Mouse (Mus musculus) intestine, embryonic 16.5 days (tissue): Measurements from ENCODE around the gene Senp6. TPM values are rescaled to one million over a fixed set of nuclear protein-coding genes. Genes with fewer than 3 reads are reported as not detected.
"Not testable (repeated sequence)": the region's sequence is repeated elsewhere in the genome, so short reads cannot be mapped to it uniquely, and the experiment has no call there.

Experiments
- ATAC-seq: fragments of 200-750 bp; cut with Nextera tagmentation; 2 replicates; pipeline ENCODE4 v1.8.0; 2017; ENCODE audit warnings: moderate TSS enrichment, moderate library complexity
- H3K27ac ChIP-seq: fragments of 300-500 bp; sonication (generic); 2 replicates; pipeline ENCODE4 v1.5.1; 2014; ENCODE audit warnings: mild to moderate bottlenecking, low read length
- H3K27me3 ChIP-seq: fragments of 300-500 bp; sonication (generic); replicated peaks from 2 replicates; pipeline ENCODE4 v1.6.1; 2014; ENCODE audit warnings: low read length, control low read depth, mixed read lengths; ENCODE audit not compliant: control insufficient read depth, insufficient read depth
- H3K36me3 ChIP-seq: fragments of 300-500 bp; sonication (generic); 2 replicates; pipeline ENCODE4 v1.6.1; 2014; ENCODE audit warnings: low read length, control low read depth; ENCODE audit not compliant: control insufficient read depth, insufficient read depth
- H3K4me1 ChIP-seq: fragments of 300-500 bp; sonication (generic); 2 replicates; pipeline ENCODE4 v1.6.1; 2014; ENCODE audit warnings: low read length, control low read depth, mixed read lengths; ENCODE audit not compliant: control insufficient read depth, insufficient read depth
- H3K4me2 ChIP-seq: fragments of 300-500 bp; sonication (generic); 2 replicates; pipeline ENCODE4 v1.6.1; 2014; ENCODE audit warnings: low read depth, low read length, control low read depth
- H3K4me3 ChIP-seq: fragments of 300-500 bp; sonication (generic); 2 replicates; pipeline ENCODE4 v1.5.1; 2014; ENCODE audit warnings: mild to moderate bottlenecking, low read length
- H3K9ac ChIP-seq: fragments of 300-500 bp; sonication (generic); 2 replicates; pipeline ENCODE4 v1.6.1; 2014; ENCODE audit warnings: low read depth, low read length
- H3K9me3 ChIP-seq: fragments of 300-500 bp; sonication (generic); 2 replicates; pipeline ENCODE4 v1.6.1; 2016; ENCODE audit warnings: low read length, control low read depth; ENCODE audit not compliant: control insufficient read depth
- WGBS: fragments of 180-500 bp; shearing (Covaris S2); extraction: QIAGEN DNeasy Blood & Tissue Kit; methylation state at CpG from one replicate; pipeline ENCODE4 v1.1.7; 2014; 5-methylcytosine and 5-hydroxymethylcytosine counted together
- polyA plus RNA-seq: library from polyadenylated mRNA; unstranded; fragments of >200 nt; fragmentation: Nextera tagmentation; extraction: Ambion mirVana; gene quantifications from 2 replicates; pipeline ENCODE4 v1.2.1, GENCODE M21; 2015

The Senp6 gene
- polyA plus RNA-seq: 26.6 and 29.5 TPM in 2 replicates

DNA sequence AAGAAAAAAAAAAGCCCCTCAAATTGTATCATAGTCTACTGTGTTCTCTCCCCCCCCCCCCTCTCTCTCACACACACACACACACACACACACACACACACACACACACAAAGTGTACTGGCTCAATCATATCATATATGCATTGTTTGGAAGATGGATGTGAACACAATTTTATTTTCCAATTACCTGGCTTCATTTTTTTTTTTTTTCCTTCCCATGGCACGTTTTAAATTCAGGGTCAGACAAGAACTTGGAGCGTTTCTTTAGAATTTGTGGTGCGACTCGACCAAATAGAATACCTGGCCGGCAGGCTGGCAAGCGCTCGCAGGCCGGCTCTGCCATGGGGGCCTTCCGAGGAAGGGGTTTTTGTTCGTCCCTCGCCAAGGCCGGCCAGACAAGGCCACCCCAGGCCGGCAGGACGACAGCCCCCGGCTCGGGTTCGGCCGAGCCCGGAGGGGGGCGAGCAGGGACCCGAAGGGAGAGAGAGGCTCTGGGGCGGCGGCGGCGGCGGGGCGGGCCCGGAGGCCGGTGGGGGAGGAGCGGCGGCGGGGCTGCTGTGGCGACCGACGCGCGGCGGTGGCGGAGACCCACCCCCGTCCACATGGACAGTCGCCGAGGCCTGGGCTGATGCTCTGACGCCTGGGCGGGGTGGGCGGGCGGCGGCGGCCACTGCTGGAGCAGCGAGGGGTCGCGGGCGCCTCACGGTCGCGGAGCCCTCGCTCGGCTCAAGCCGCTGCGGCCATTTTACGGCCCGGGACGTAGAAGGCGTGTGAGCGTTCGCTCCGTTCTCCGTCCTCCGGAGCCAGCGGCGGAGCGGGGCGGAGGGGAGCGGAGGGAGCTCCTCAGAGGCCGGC is at the start of gene Senp6:
Gene Senp6, plus strand, starts transcription at position 537 of the 854 bp plus-strand sequence.
- H3K4me2 ChIP-seq: peak within 1 kb of the TSS; percentile 63
- H3K27me3 ChIP-seq: no peaks in the 10 kb centered on the region
- peak within 1 kb of the TSS; percentile 100 for H3K9ac ChIP-seq
- H3K4me1 ChIP-seq: peaks cover 16% of the 10 kb centered on the region
- peak within 1 kb of the TSS; percentile 99 for H3K27ac ChIP-seq
- H3K4me3 ChIP-seq: peak within 1 kb of the TSS; percentile 91
- peaks cover 3% of the 10 kb centered on the region; the same call in 1 of the 2 replicates for H3K9me3 ChIP-seq
- 1% methylated on average over 59 of the region's 74 CpGs for WGBS
- no peaks in the 10 kb centered on the region for H3K36me3 ChIP-seq
- peak; percentile 89 for ATAC-seq

DNA sequence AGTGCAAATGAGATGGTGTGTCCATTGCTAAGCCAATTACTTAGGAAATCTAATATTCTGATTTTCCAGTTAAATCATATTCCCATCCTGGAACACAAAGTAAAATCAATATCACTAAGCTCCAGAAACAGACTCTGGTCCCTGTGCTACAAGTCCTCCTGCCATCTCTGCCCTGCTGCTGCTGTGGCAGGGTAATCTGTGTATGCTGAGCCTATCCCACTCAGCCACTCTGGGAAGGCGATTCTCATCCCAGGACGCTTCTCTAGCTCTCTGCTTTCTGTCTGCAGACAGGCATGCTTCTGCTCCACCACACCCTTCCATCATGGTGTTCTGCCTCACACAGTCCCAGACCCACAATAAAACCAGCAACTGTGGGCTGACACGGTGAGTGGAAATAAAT is 46.3 kb upstream of the Senp6 start:
- H3K27me3 ChIP-seq: no peaks in the 10 kb centered on the region
- WGBS: 27% methylated on average over 3 of the region's 3 CpGs
- no peak overlapping the region for H3K4me3 ChIP-seq
- no peak overlapping the region for H3K4me2 ChIP-seq
- ATAC-seq: no peak
- H3K36me3 ChIP-seq: no peaks in the 10 kb centered on the region
- no peak overlapping the region for H3K9ac ChIP-seq
- no peak overlapping the region for H3K27ac ChIP-seq
- H3K9me3 ChIP-seq: no peaks in the 10 kb centered on the region
- no peaks in the 10 kb centered on the region for H3K4me1 ChIP-seq

DNA sequence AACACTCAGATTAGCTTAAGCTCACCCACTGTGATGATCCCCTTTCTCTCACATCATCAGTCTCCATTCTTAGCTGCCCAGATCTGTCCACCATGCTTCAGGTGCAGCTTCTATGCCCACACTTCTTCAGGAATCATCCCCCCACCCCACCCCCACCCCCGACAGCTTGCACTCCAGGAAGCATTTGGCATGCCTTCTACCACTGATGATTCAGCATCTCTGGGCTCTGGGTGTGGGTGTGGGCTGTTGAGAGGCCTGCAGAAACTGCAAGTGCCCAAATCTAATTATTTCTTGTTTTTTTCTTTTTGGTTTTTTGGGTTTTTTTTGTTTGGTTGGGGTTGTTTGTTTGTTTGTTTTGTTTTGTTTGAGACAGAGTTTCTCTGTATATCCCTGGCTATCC is 45.1 kb upstream of the Senp6 start:
- Histone ChIP-seq H3K27ac (no peak overlapping the region), H3K27me3 (no peaks in the 10 kb centered on the region)

DNA sequence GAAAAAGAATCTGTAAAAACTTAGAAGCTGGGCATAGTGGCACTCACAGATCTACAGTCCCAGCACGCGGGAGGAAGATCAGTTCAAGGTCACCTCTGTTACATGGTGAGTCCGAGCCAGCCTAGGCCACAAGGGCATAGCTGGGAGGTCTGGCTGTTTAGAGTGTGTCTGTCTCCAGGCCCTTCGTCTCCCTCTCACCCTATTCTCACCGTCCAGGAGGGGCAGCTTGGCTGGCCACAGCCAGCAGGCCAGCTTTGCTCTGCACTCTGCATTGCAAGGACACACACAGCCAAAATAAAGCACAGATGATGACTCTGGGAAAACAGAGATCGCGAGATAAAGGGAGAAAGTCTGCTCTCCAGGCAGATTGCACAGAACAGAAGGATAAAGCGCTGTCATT is 43.9 kb upstream of the Senp6 start:
- Histone ChIP-seq H3K27me3 (no peaks in the 10 kb centered on the region), H3K4me3 (no peak overlapping the region), H3K4me2 (no peak overlapping the region), H3K9me3 (no peaks in the 10 kb centered on the region), H3K4me1 (no peaks in the 10 kb centered on the region), H3K9ac (no peak overlapping the region), H3K27ac (no peak overlapping the region), H3K36me3 (no peaks in the 10 kb centered on the region)
- WGBS: 59% methylated on average over 8 of the region's 8 CpGs
- ATAC-seq: 0 out of 2 replicates have a peak, but pooled peaks have one; percentile 23

More for the DNA sequence above, 45.1 kb upstream of the Senp6 start:
- 22% methylated on average over 1 of the region's 1 CpGs for WGBS
- no peak overlapping the region for H3K9ac ChIP-seq
- H3K9me3 ChIP-seq: no peaks in the 10 kb centered on the region
- no peak overlapping the region for H3K4me2 ChIP-seq
- H3K4me1 ChIP-seq: no peaks in the 10 kb centered on the region
- no peak for ATAC-seq
- no peak overlapping the region for H3K4me3 ChIP-seq
- no peaks in the 10 kb centered on the region for H3K36me3 ChIP-seq

DNA sequence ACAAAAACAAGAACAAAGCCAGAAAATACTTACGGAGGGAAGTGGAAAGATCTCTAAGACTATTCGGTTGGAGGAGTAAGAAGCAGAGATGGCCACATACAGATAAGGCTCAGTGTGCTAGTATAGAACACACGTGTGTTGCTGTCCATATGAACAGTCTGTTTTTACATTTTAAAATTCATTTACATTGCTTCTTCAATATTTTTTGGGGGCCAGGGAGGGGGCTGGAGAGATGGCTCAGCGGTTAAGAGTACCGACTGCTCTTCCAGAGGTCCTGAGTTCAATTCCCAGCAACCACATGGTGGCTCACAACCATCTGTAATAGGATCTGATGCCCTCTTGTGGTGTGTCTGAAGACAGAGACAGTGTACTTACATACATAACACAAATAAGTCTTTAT is 41.4 kb upstream of the Senp6 start:
- not testable (repeated sequence) for H3K9me3 ChIP-seq, H3K27ac ChIP-seq, H3K9ac ChIP-seq, H3K36me3 ChIP-seq, ATAC-seq, H3K4me1 ChIP-seq, H3K4me2 ChIP-seq, H3K4me3 ChIP-seq, H3K27me3 ChIP-seq
- WGBS: 93% methylated on average over 5 of the region's 5 CpGs

DNA sequence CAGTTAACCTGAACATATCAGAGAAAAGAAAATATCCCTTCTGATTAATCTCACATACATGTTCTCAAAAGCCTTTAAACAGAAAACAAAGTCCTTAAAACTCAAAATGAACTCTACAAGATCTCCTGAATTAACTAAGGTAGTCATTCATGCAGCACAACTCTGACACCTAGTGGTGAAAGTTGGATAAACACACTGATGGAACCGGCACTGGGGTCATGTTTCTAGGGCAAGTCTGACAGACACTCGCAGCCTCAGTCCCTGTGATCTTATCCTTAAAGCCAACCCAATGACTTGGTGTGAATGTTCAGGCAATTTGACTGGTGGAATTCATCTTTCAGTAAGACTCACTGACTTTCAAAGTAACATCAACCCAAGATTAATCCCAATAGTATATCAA is 40.7 kb upstream of the Senp6 start:
- no peak for ATAC-seq
- Histone ChIP-seq H3K4me2 (no peak overlapping the region), H3K27me3 (no peaks in the 10 kb centered on the region), H3K27ac (no peak overlapping the region), H3K9me3 (no peaks in the 10 kb centered on the region), H3K9ac (no peak overlapping the region), H3K4me3 (no peak overlapping the region), H3K36me3 (no peaks in the 10 kb centered on the region), H3K4me1 (no peaks in the 10 kb centered on the region)
- WGBS: 1% methylated on average over 2 of the region's 2 CpGs

DNA sequence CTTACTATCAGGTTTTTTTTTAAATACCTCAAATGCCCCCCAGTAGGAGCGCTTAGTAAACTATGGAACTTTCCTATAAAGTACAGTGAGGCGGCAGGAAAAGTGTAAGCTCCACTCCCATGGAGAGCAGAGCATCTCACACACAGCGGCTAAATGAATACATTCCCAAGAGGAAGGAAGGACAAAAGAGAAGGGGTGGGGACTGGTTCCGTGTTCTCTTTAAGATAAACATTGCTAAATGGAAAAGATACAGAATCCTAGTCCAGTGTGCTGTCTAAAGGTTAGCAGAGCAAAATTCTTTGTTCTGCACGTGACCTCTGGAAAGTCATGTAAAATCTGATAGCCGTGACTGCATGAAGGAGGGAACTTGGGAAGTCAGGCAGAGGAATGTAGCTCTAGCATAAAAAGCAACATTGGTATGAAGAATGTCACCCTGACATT is 40.1 kb upstream of the Senp6 start:
- H3K27ac ChIP-seq: no peak overlapping the region
- no peak for ATAC-seq
- no peaks in the 10 kb centered on the region for H3K36me3 ChIP-seq
- H3K4me3 ChIP-seq: no peak overlapping the region
- 63% methylated on average over 6 of the region's 6 CpGs for WGBS
- H3K27me3 ChIP-seq: no peaks in the 10 kb centered on the region
- H3K9me3 ChIP-seq: no peaks in the 10 kb centered on the region
- H3K4me1 ChIP-seq: no peaks in the 10 kb centered on the region
- no peak overlapping the region for H3K4me2 ChIP-seq
- H3K9ac ChIP-seq: no peak overlapping the region

DNA sequence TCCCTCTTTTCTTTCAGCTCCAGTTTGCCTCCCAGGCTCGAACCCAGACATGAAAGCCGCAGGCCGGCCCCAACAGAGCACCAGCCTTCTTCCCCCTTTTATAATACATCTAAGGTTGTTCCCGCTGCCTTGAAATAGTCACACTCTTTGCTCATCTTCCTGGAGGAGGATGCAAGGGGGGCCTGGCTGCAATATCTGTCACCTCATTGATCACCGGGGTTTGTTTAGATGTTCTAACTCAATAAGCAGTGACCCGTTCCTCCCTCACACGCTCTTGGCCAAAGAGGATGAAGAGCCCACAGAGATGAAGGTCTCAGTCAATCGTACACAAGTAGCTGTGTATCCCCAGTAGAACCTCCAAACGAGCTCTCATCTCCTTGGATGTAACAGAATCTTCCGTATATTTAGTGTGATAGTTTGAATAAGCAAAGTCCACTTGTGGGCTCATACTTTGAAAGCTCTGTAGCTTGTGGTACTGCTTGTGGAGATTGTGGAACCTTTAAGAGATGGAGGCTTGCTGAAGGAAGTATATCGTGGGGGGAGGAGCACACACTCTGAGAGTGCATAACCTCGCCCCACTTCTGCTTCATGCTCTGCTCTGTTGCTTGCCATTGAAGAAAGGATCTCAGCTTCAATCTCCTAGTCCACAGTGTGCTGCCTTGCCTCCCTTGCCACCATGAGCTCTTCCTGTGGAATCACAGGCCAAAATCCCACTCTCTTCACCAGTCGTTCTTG is 29.3 kb upstream of the Senp6 start:
- Histone ChIP-seq H3K9me3 (no peaks in the 10 kb centered on the region), H3K27ac (no peak overlapping the region), H3K9ac (no peak overlapping the region), H3K4me1 (peaks cover 3% of the 10 kb centered on the region; the same call in 1 of the 2 replicates), H3K4me3 (no peak overlapping the region), H3K36me3 (no peaks in the 10 kb centered on the region), H3K27me3 (no peaks in the 10 kb centered on the region), H3K4me2 (no peak overlapping the region)
- WGBS: 80% methylated on average over 13 of the region's 13 CpGs
- no peak for ATAC-seq

DNA sequence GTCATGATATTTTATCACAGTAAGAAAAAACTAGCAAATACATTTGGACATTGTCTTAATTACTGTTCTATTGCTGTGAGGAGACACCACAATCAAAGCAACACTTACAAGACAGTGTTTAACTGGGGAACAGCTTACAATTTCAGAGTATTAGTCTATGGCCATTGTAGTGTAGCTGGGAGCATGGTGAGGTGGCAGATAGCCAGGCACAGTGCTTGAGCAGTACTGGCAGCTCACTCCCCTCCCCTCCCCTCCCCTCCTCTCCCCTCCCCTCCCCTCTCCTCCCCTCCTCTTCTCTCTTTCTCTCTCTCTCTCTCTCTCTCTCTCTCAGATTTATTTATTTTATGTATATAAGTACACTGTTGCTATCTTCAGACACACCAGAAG is 28.7 kb upstream of the Senp6 start:
- Histone ChIP-seq H3K27me3 (no peaks in the 10 kb centered on the region), H3K27ac (no peak overlapping the region), H3K4me3 (no peak overlapping the region), H3K36me3 (no peaks in the 10 kb centered on the region), H3K9me3 (no peaks in the 10 kb centered on the region), H3K4me1 (peaks cover 3% of the 10 kb centered on the region; the same call in 1 of the 2 replicates), H3K9ac (no peak overlapping the region), H3K4me2 (no peak overlapping the region)
- ATAC-seq: no peak
